Mouse (Mus musculus) lung, postnatal 0 days (tissue): Measurements from ENCODE around the gene Macf1. TPM values are rescaled to one million over a fixed set of nuclear protein-coding genes. Genes with fewer than 3 reads are reported as not detected.
A peak's percentile ranks its signal among the peaks of the same experiment; 100 is the strongest.

Source experiments
- ATAC-seq: fragments of 200-750 bp; cut with Nextera tagmentation; 2 replicates; pipeline ENCODE4 v1.8.0; 2017; ENCODE audit warnings: moderate library complexity
- DNase-seq: peaks from one replicate; pipeline ENCODE4 v3.0.0-alpha.2; 2016; ENCODE audit warnings: low spot score
- H3K27ac ChIP-seq: fragments of 300-500 bp; sonication (generic); 2 replicates; pipeline ENCODE4 v1.5.1; 2014; ENCODE audit warnings: antibody characterized with exemption, mild to moderate bottlenecking, low read length, mixed read lengths
- H3K27me3 ChIP-seq: fragments of 300-500 bp; sonication (generic); replicated peaks from 2 replicates; pipeline ENCODE4 v1.6.1; 2014; ENCODE audit warnings: low read length, mixed read lengths; ENCODE audit not compliant: insufficient read depth
- H3K36me3 ChIP-seq: fragments of 300-500 bp; sonication (generic); 2 replicates; pipeline ENCODE4 v1.6.1; 2014; ENCODE audit warnings: low read length, mixed read lengths; ENCODE audit not compliant: insufficient read depth
- H3K4me1 ChIP-seq: fragments of 300-500 bp; sonication (generic); 2 replicates; pipeline ENCODE4 v1.6.1; 2014; ENCODE audit warnings: antibody characterized with exemption, low read depth, low read length, mixed read lengths; ENCODE audit not compliant: insufficient read depth
- H3K4me2 ChIP-seq: fragments of 300-500 bp; sonication (generic); replicated peaks from 2 replicates; pipeline ENCODE4 v1.6.1; 2014; ENCODE audit warnings: low read depth, mild to moderate bottlenecking, low read length, moderate library complexity, mixed read lengths
- H3K4me3 ChIP-seq: fragments of 300-500 bp; sonication (generic); 2 replicates; pipeline ENCODE4 v1.5.1; 2014; ENCODE audit warnings: low read depth, low read length
- H3K9ac ChIP-seq: fragments of 300-500 bp; sonication (generic); replicated peaks from 2 replicates; pipeline ENCODE4 v1.6.1; 2014; ENCODE audit warnings: low read depth, mild to moderate bottlenecking
- H3K9me3 ChIP-seq: fragments of 300-500 bp; sonication (generic); 2 replicates; pipeline ENCODE4 v1.6.1; 2016; ENCODE audit warnings: low read length, mixed read lengths
- CTCF ChIP-seq: IDR thresholded peaks from 2 replicates; pipeline ENCODE4 v1.5.1; 2016; ENCODE audit warnings: antibody characterized with exemption, mild to moderate bottlenecking
- EP300 ChIP-seq: IDR thresholded peaks from 2 replicates; pipeline ENCODE4 v1.6.1; 2016; ENCODE audit warnings: antibody characterized with exemption, mild to moderate bottlenecking, control low read depth
- WGBS: fragments of 180-500 bp; shearing (Covaris S2); extraction: QIAGEN DNeasy Blood & Tissue Kit; methylation state at CpG from one replicate; pipeline ENCODE4 v1.1.7; 2014; 5-methylcytosine and 5-hydroxymethylcytosine counted together
- polyA plus RNA-seq: library from polyadenylated mRNA; unstranded; fragments of >200 nt; fragmentation: Nextera tagmentation; extraction: Ambion mirVana; gene quantifications from 2 replicates; pipeline ENCODE4 v1.2.1, GENCODE M21; 2015

The Macf1 gene
- polyA plus RNA-seq, 1 experiment from 2014 or later, result 181 TPM

DNA sequence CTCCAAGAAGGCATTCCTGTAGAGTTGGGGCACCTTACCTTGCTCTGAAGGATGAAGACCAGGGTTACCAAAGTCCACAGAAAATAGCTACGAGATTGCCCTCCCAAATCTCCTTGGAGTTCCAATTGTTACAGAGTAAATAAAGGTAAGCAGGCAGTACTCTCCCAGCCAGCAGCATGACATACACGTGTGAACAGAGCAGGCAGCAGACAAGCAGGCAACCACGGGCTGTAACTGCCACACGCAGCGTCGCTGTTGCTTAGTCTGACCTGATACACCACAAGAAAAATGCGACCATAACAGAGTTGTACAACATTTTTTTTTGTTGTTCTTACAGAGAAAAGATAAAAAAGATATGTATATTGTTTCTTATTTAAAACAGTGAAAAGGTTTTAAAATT is 325.5 kb downstream of the Macf1 start:
- H3K9me3 ChIP-seq, result no peaks in the 10 kb centered on the region
- H3K4me1 ChIP-seq, result no peaks in the 10 kb centered on the region
- no peak overlapping the region for H3K27ac ChIP-seq
- peaks cover 59% of the 10 kb centered on the region for H3K36me3 ChIP-seq
- no peak overlapping the region for H3K4me3 ChIP-seq
- 91% methylated on average over 7 of the region's 7 CpGs for WGBS
- DNase-seq (no peak), ATAC-seq (no peak)
- no peaks in the 10 kb centered on the region for H3K27me3 ChIP-seq
- TF ChIP-seq CTCF (no peak), EP300 (no peak)
- no peak overlapping the region for H3K4me2 ChIP-seq
- H3K9ac ChIP-seq, result no peak overlapping the region

DNA sequence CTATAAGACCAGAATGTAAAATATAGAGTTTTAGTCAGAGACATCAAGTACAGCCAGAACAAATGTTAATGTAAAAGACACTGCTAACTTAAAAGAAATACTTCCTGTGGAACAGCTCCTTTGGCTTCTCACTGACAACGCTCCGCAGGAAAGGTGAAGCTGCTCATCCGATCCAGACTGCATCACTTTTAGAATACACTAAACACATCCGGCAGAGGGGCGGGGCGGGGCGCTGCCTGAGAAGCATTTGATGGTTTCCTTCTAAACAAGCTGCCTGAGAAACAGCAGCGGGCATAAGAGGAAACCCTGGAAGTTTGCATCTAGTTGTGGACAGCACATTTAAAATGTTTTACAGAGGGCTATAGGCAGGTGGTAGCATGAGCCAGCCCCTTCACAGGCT is 328.2 kb downstream of the Macf1 start:
- H3K27ac ChIP-seq, result no peak overlapping the region
- DNase-seq, result no peak
- TF ChIP-seq EP300 (no peak), CTCF (no peak)
- 72% methylated on average over 8 of the region's 8 CpGs for WGBS
- H3K27me3 ChIP-seq, result no peaks in the 10 kb centered on the region
- peaks cover 59% of the 10 kb centered on the region for H3K36me3 ChIP-seq
- no peak overlapping the region for H3K4me3 ChIP-seq
- H3K9me3 ChIP-seq, result no peaks in the 10 kb centered on the region
- no peaks in the 10 kb centered on the region for H3K4me1 ChIP-seq
- H3K9ac ChIP-seq, result no peak overlapping the region
- H3K4me2 ChIP-seq, result no peak overlapping the region
- ATAC-seq, result no peak

DNA sequence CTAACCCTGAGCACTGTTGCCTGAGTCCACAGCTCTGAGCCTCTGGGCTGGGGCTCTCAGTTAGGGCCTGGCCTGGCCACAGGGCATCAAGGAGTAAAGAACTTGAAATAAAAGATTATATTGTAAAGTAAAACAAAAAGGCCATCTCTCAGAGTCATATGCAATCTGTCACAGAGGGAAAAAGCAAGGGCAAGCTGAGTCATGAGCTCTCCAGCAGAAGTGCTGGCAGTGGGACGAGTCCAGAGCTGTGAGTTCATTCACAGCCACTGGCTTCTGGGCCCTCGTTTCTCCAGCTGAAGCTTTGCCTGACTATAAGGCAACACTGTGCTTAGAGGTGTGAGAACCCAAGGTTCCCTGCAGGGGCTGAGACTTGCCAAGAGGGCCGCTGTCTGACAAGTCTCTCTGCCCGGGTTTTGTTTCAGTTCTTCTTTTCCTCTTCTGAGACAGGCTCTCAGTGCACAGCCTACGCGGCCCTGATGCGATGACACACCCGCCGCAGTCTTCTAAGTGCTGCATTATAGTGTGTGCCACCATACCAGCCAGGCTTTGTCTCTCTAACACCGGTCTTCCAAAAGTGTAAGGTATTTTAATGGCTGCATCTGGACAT is 330.8 kb downstream of the Macf1 start:
- Histone ChIP-seq H3K27ac (no peak overlapping the region), H3K4me2 (no peak overlapping the region), H3K4me1 (no peaks in the 10 kb centered on the region), H3K36me3 (peaks cover 57% of the 10 kb centered on the region), H3K4me3 (no peak overlapping the region), H3K9me3 (no peaks in the 10 kb centered on the region), H3K27me3 (no peaks in the 10 kb centered on the region), H3K9ac (no peak overlapping the region)
- ATAC-seq, result no peak
- DNase-seq, result no peak
- WGBS, result 79% methylated on average over 10 of the region's 10 CpGs
- TF ChIP-seq EP300 (no peak), CTCF (no peak)

DNA sequence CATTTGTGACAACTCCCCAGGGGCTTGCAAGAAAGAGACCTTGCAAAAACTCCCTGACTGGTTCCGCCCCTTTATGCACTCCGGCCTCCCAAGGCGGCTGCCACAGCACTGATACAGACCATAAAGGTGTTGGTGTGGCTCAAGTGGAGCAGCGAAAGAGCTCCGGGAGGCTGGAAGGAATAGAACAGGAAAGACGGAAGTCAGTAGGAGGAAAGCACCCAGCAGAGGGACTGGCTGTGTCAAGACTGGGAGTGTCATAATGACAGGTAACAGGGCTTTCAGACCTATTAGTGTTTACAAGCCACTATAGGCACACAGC is 340.7 kb downstream of the Macf1 start:
- H3K9ac ChIP-seq, result no peak overlapping the region
- H3K4me3 ChIP-seq, result peak overlapping the region; percentile 43
- peak overlapping the region; percentile 87 for H3K4me2 ChIP-seq
- peaks cover 5% of the 10 kb centered on the region; the same call in 1 of the 2 replicates for H3K36me3 ChIP-seq
- peaks cover 9% of the 10 kb centered on the region for H3K27me3 ChIP-seq
- ATAC-seq, result peak; percentile 23
- 4% methylated on average over 6 of the region's 6 CpGs for WGBS
- no peaks in the 10 kb centered on the region for H3K9me3 ChIP-seq
- H3K27ac ChIP-seq, result no peak overlapping the region
- peaks cover 5% of the 10 kb centered on the region; the same call in 1 of the 2 replicates for H3K4me1 ChIP-seq
- peak; percentile 50 for DNase-seq
- TF ChIP-seq CTCF (no peak), EP300 (no peak)

DNA sequence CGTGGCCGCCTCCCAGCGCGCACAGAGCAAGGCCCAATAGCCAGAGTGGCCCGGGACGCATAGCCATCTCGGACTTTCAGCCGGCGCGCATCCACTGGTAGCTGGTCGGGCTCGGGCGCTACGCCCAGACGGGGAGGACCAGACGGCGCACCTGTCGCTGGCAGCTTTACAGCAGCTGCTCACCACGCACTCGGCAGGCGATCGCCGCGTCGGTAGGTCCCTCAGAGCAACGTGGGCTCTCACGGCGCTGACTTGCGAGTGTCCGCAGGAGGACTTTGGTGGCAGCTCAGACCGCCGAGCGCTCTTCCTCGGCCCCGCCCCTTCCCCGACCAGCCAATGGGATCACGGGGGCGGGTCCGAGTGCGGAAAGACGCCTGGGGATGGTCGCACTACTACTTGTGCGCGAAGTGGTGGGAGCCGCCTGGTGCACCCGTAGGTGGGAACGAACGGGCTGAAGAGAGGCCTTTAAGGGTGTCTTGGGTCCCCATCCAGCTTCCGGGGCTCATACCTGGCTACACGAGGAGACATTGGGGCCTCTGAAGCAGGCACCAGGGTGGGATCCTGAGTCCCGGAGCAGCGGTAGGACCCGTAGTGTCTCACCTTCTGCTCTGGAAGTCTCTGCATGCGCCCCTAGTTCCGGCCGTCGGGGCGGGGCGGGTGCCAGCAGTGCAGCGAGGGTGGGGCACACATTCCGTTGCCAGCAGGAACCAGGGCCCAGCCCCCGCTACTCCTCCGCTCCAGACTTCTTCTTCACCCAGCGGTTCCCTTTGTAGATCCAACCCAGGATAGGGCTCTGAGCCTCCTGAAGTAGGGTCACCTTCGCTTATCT is 341.3 kb downstream of the Macf1 start, which contains the start of gene Bmp8a:
Gene Bmp8a, minus strand, starts transcription at position 611 of the 829 bp plus-strand sequence.
- H3K27me3 ChIP-seq, result peaks cover 9% of the 10 kb centered on the region
- DNase-seq, result peak; percentile 84

DNA sequence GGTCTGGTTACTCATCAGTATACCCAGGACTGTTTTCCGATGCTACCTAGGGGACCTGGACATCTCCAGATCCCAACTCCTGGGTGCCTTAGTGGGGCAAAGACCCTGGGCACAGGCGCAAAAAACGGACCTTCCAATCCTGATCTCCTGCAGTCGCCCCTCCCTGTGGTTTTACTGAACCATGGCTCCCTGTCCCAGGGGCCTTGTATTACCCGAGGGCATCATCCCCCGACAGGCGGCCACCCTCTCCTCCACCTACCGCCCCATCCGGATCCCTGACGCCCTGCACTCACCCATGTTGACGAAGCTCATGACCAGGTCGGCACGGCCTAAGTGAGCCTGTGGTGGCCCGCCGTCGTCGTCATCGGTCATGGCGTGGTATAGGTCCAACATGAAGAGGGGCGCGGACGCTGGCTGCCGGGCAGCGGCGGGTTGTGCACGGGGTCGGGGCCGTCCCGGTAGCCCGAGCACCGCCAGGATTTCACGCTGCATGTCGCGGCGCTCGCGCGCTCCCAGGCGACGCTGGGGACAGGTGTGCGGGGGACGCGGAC is 342.0 kb downstream of the Macf1 start:
- ATAC-seq, result peak; percentile 4; the same call in 1 of the 2 replicates
- Histone ChIP-seq H3K27me3 (peaks cover 9% of the 10 kb centered on the region), H3K36me3 (no peaks in the 10 kb centered on the region), H3K27ac (no peak overlapping the region), H3K4me3 (peak overlapping the region; percentile 43), H3K9ac (no peak overlapping the region), H3K9me3 (no peaks in the 10 kb centered on the region), H3K4me1 (peaks cover 5% of the 10 kb centered on the region; the same call in 1 of the 2 replicates), H3K4me2 (peak overlapping the region; percentile 87)
- peak; percentile 7 for DNase-seq
- TF ChIP-seq EP300 (no peak), CTCF (no peak)
- WGBS, result 2% methylated on average over 42 of the region's 43 CpGs

More for the DNA sequence above, 341.3 kb downstream of the Macf1 start, which contains the start of gene Bmp8a:
- peak; percentile 85 for ATAC-seq
- H3K36me3 ChIP-seq, result no peaks in the 10 kb centered on the region
- 0 out of 2 replicates have a peak within 1 kb of the TSS, but pooled peaks have one; percentile 20 for H3K27ac ChIP-seq
- H3K4me3 ChIP-seq, result peak within 1 kb of the TSS; percentile 43
- under 1% methylated on average over 61 of the region's 65 CpGs for WGBS
- H3K4me2 ChIP-seq, result peak within 1 kb of the TSS; percentile 87
- peaks cover 5% of the 10 kb centered on the region; the same call in 1 of the 2 replicates for H3K4me1 ChIP-seq
- H3K9ac ChIP-seq, result no peak within 1 kb of the TSS
- TF ChIP-seq CTCF (no peak), EP300 (no peak)
- H3K9me3 ChIP-seq, result no peaks in the 10 kb centered on the region
